Mouse (Mus musculus) embryonic fibroblast, embryonic 13.5 days (primary cell): Measurements from ENCODE around the gene Slc30a4. TPM values are rescaled to one million over a fixed set of nuclear protein-coding genes. Genes with fewer than 3 reads are reported as not detected.

Experiments used
- H3K27ac ChIP-seq: 2 replicates; pipeline ENCODE4 v1.5.1; 2012; ENCODE audit warnings: low read length, control low read depth, inconsistent platforms; ENCODE audit not compliant: insufficient read depth
- H3K4me1 ChIP-seq: 2 replicates; pipeline ENCODE4 v1.6.1; 2011; ENCODE audit warnings: low read length; ENCODE audit not compliant: control insufficient read depth, insufficient read depth
- H3K4me3 ChIP-seq: 2 replicates; pipeline ENCODE4 v1.5.1; 2011; ENCODE audit warnings: mild to moderate bottlenecking, control low read depth, low read length; ENCODE audit not compliant: insufficient read depth
- CTCF ChIP-seq: IDR thresholded peaks from 2 replicates; pipeline ENCODE4 v1.5.1; 2011; ENCODE audit warnings: mild to moderate bottlenecking, control low read depth, low read length, moderate library complexity, borderline replicate concordance; ENCODE audit not compliant: insufficient read depth
- POLR2A ChIP-seq: IDR thresholded peaks from 2 replicates; pipeline ENCODE4 v1.6.1; 2011; ENCODE audit warnings: low read depth, mild to moderate bottlenecking, control low read depth, low read length, moderate library complexity
- polyA plus RNA-seq: library from polyadenylated mRNA; stranded (reverse); fragments of >200 nt; gene quantifications from 2 replicates; pipeline ENCODE4 v1.2.4, GENCODE M21; 2011; ENCODE audit warnings: low read depth; ENCODE audit not compliant: missing spikeins, insufficient read length

The Slc30a4 gene
- polyA plus RNA-seq, 1 experiment, result 44.5 TPM

DNA sequence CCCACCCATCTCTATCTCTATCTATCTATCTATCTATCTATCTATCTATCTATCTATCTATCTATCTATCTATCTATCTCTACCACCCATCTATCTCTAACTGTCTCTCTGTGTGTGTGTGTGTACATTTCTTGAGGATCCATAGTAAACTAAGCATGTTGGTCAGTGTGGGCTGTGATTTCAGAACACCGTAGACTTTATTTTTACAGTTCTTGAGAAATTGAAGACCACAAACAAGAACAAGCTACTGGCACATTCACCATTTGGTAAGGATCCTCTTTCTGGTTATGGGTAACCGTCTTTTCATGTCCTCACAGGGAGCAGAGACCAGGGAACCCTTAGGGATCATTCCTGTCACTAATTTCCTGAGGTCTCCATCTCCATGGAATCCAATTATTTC, 10.4 kb upstream of the Slc30a4 start:
- Histone ChIP-seq H3K27ac (no peak overlapping the region), H3K4me1 (peaks cover 16% of the 10 kb centered on the region; the same call in 1 of the 2 replicates), H3K4me3 (no peak overlapping the region)
- TF ChIP-seq POLR2A (no peak), CTCF (no peak)

- peaks cover 15% of the 10 kb centered on the region; the same call in 1 of the 2 replicates for H3K4me1 ChIP-seq
- H3K27ac ChIP-seq, result no peak overlapping the region
- TF ChIP-seq CTCF, result no peak
- TF ChIP-seq POLR2A, result no peak
- no peak overlapping the region for H3K4me3 ChIP-seq
Measured at GRCm38 (mm10) chr2:122711911-122712310, 9.4 kb upstream of the Slc30a4 start.

DNA sequence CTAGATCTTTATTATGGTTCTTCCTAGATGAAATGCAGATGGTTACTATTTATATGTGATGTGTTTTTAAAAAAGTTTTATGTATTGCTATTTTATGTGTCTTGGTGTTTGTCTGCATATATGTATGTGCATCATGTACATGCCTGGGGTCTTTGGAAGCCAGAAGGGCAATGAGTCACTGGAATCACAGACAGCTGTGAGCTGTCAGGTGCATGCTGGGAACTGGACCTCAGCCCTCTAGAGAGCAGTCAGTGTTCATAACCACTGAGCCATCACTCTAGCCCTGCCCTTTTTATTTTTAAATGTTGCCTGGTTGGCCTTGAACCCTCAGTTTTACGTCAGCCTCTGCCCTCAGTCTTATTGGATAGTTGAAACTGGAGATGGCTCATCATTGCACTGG, 6.7 kb upstream of the Slc30a4 start:
- Histone ChIP-seq H3K4me1 (peaks cover 7% of the 10 kb centered on the region), H3K4me3 (no peak overlapping the region), H3K27ac (no peak overlapping the region)
- TF ChIP-seq POLR2A (no peak), CTCF (no peak)

GRCm38 (mm10) chr2:122708080-122708479, 5.6 kb upstream of the Slc30a4 start:
- no peak for TF ChIP-seq POLR2A
- TF ChIP-seq CTCF, result no peak
- no peak overlapping the region for H3K4me3 ChIP-seq
- H3K27ac ChIP-seq, result no peak overlapping the region
- peaks cover 14% of the 10 kb centered on the region for H3K4me1 ChIP-seq

DNA sequence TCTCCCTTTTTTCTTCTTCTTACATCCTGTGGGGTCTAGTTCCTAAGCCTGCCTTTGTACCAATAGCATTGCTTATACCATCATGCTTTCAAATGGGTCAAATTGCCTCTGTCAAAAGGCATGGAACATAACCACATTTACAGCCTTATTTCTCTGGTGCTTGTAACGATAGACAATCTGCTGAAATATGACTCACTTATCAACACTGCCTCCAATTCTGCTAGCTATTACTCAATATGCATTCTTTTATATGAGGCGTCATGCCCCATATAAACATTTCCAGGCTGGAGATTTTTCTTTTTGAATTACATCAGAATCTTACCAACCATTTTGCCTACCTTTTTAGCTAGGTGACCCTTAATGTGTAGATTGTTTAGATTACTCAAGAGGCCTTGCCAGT, 2.1 kb upstream of the Slc30a4 start:
- no peak overlapping the region for H3K4me3 ChIP-seq
- TF ChIP-seq CTCF (no peak), POLR2A (no peak)

GRCm38 (mm10) chr2:122701871-122702180, 637 bp downstream of the Slc30a4 start:
- Histone ChIP-seq H3K4me1 (peaks cover 24% of the 10 kb centered on the region), H3K4me3 (peak overlapping the region; percentile 82), H3K27ac (no peak overlapping the region)
- no peak for TF ChIP-seq CTCF
- no peak for TF ChIP-seq POLR2A

More for the DNA sequence above, 2.1 kb upstream of the Slc30a4 start:
- Histone ChIP-seq H3K27ac (peak overlapping the region; percentile 76), H3K4me1 (peaks cover 17% of the 10 kb centered on the region)

GRCm38 (mm10) chr2:122701012-122701411, 1.5 kb downstream of the Slc30a4 start:
- peak overlapping the region; percentile 82 for H3K4me3 ChIP-seq
- no peak for TF ChIP-seq POLR2A
- no peak for TF ChIP-seq CTCF
- peaks cover 28% of the 10 kb centered on the region for H3K4me1 ChIP-seq
- H3K27ac ChIP-seq, result no peak overlapping the region

DNA sequence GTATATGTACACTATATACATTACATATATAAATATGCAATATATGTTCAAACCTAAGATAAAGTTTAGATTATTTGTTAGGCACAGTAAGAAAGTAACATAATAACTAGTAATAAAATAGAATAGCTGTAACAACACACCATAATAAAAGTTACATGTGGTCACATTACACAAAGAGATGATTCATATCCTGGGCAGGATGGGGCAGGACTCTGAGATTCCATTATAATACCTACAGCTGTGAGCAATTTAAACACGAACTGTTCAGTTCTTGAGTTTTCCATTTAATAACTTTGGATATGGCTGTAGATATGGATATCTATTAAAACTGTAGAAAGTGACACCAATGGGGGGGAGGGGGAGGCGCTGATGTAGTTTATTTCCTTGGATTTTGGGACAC, 4.9 kb downstream of the Slc30a4 start:
- Histone ChIP-seq H3K27ac (peak overlapping the region; percentile 59; the same call in 1 of the 2 replicates), H3K4me3 (no peak overlapping the region), H3K4me1 (peaks cover 15% of the 10 kb centered on the region)
- TF ChIP-seq POLR2A (no peak), CTCF (no peak)

- no peak for TF ChIP-seq CTCF
- no peak overlapping the region for H3K27ac ChIP-seq
- H3K4me1 ChIP-seq, result no peaks in the 10 kb centered on the region; the same call in 1 of the 2 replicates
- H3K4me3 ChIP-seq, result no peak overlapping the region
Measured at GRCm38 (mm10) chr2:122686665-122687064, 15.8 kb downstream of the Slc30a4 start.

GRCm38 (mm10) chr2:122683641-122684040, 18.8 kb downstream of the Slc30a4 start:
- no peaks in the 10 kb centered on the region; the same call in 1 of the 2 replicates for H3K4me1 ChIP-seq
- no peak for TF ChIP-seq POLR2A
- TF ChIP-seq CTCF, result no peak
- H3K4me3 ChIP-seq, result no peak overlapping the region

GRCm38 (mm10) chr2:122682520-122682919, 19.9 kb downstream of the Slc30a4 start:
- TF ChIP-seq POLR2A, result no peak
- no peak for TF ChIP-seq CTCF
- Histone ChIP-seq H3K4me3 (no peak overlapping the region), H3K4me1 (no peaks in the 10 kb centered on the region; the same call in 1 of the 2 replicates), H3K27ac (no peak overlapping the region)

More at GRCm38 (mm10) chr2:122683641-122684040, 18.8 kb downstream of the Slc30a4 start:
- no peak overlapping the region for H3K27ac ChIP-seq
